Mouse (Mus musculus): Measurements from ENCODE around the gene Cd274.

Gene Cd274

GRCm38 (mm10) chr19:29422796-29423195 lies 55.5 kb downstream of the Cd274 start:
- DNase-seq (ENCODE audit: low read depth, low spot score), result no peak

DNA sequence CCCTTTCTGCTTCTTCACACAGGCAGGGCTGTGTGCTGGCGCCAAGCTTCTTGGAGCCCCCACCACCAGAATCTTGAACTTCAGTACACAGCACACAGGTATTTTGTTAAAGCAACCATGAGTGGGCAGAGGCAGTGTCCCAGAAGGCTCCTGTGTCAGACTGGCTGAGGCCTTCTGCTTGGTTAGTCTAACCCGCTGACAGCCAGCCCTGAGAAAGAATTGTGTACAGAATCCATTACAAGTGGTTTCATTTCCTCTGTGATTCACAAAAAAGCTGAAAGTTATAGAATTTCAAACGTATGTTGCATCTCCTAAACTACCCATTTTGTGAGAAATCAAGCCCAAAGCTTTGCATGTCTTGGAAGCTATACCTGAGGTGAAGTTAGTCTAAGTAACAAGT lies 63.3 kb downstream of the Cd274 start:
- DNase-seq (ENCODE audit: low read depth, low spot score), result peak; percentile 66

GRCm38 (mm10) chr19:29430953-29431352 lies 63.7 kb downstream of the Cd274 start:
- DNase-seq (ENCODE audit: low read depth, low spot score), result peak; percentile 65

DNA sequence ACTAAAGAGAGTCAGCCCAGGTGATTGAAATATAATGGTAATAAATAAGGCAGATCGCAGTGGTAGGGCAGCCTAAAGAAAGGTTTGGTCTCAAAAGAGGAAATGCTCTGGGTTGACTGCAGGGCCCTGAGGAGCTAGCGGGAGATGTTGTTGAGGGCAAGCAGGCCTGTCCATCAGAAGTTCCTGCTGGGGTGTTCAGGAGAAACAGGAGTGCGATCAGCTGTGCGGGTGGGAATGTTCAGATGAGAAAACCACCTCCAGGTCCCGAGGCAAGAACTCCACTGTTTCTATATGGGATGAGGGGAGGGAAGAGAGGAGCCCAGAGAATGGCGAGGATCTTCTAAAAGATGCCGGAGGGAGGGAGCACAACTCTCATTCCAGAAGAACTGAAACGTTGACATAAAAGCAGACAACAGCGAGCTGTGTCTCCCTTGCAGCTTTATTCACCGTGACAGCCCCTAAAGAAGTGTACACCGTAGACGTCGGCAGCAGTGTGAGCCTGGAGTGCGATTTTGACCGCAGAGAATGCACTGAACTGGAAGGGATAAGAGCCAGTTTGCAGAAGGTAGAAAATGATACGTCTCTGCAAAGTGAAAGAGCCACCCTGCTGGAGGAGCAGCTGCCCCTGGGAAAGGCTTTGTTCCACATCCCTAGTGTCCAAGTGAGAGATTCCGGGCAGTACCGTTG lies 69.7 kb downstream of the Cd274 start:
- DNase-seq (ENCODE audit: low read depth, low spot score), result no peak

All from A20 (cell line).